Mouse (Mus musculus) heart, adult 2 months (tissue): ENCODE data around the gene Pkd2l1.

Experiments used
- CTCF ChIP-seq: fragments of 200-600 bp; IDR thresholded peaks from 2 replicates; pipeline ENCODE4 v1.8.1; 2022; ENCODE audit warnings: antibody characterized with exemption, mild to moderate bottlenecking, moderate library complexity
- EP300 ChIP-seq: fragments of 200-500 bp; IDR thresholded peaks from 2 replicates; pipeline ENCODE4 v1.6.1; 2011; ENCODE audit warnings: low read depth, low read length, control low read depth; ENCODE audit not compliant: insufficient read depth
- POLR2A ChIP-seq: fragments of 200-500 bp; IDR thresholded peaks from 2 replicates; pipeline ENCODE4 v1.6.1; 2011; ENCODE audit warnings: mild to moderate bottlenecking, low read depth, low read length, control low read depth; ENCODE audit not compliant: insufficient read depth

GRCm38 (mm10) chr19:44217958-44218525 is 25.8 kb upstream of the Pkd2l1 start:
- TF ChIP-seq POLR2A (no peak), CTCF (no peak), EP300 (no peak)
